Comparison of ENCODE assay signal across 1 mouse cellular context in the genomic region with DNA sequence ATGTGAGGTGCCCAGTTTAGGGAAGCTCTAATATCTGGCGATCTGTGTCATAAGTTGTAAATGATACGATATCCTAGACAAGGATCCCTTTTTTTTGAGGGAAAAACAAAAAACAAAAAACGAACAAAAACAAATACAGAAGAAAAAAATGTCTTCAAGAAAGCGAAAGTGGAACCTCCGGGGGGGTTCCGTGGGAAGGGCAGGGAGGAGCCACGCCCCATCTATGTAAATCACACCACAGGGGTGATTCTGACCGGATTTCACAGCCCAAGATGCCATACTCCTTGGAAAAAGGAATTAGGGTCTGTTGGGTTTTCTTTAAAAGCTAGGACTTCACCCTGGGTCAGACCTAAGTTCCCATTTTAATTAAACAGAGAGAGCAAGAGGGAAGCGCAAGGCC.
A peak's percentile ranks its signal among the peaks of the same experiment; 100 is the strongest.
TF ChIP-seq lines count a peak whose summit lies in the region.

No protein-coding gene starts in this region.

TF ChIP-seq in CH12.LX, 34 proteins besides CTCF, POLR2A, EP300 and RAD21 (continued from another document):
- TF ChIP-seq NRF1 (IDR thresholded peaks at IDR 0.05; ENCODE audit: low read depth, low read length) (no peak), JUND (conservative IDR thresholded peaks at IDR 0.05; ENCODE audit: low read depth, low read length) (no peak), RCOR1 (conservative IDR thresholded peaks at IDR 0.05; ENCODE audit: low read depth, low read length) (no peak), POLR2AphosphoS2 (IDR thresholded peaks at IDR 0.05; ENCODE audit: low read depth, low read length) (no peak), PAX5 (IDR thresholded peaks at IDR 0.05; ENCODE audit: low read length) (no peak), TCF12 (IDR thresholded peaks at IDR 0.05; ENCODE audit: low read depth, low read length) (peak; percentile 17; the same call in 1 of the 2 replicates), ETS1 (conservative IDR thresholded peaks at IDR 0.05; ENCODE audit: low read depth, low read length) (peak; percentile 45; the same call in 1 of the 2 replicates), NELFE (IDR thresholded peaks at IDR 0.05; ENCODE audit: low read depth, low read length) (no peak), ELF1 (IDR thresholded peaks at IDR 0.05; ENCODE audit: low read depth, low read length) (no peak), CHD1 (IDR thresholded peaks at IDR 0.05; ENCODE audit: low read depth, low read length) (no peak; the same call in 1 of the 2 replicates), GABPA (IDR thresholded peaks at IDR 0.05; ENCODE audit: insufficient replicate concordance, low read depth, low read length) (no peak), KAT2A (IDR thresholded peaks at IDR 0.05; ENCODE audit: insufficient replicate concordance, low read length) (no peak), ZKSCAN1 (IDR thresholded peaks at IDR 0.05; ENCODE audit: borderline replicate concordance, low read depth, low read length) (no peak), JUN (IDR thresholded peaks at IDR 0.05; ENCODE audit: insufficient read depth, low read depth, low read length) (no peak), SMC3 (IDR thresholded peaks at IDR 0.05; ENCODE audit: low read depth, low read length) (no peak), MXI1 (IDR thresholded peaks at IDR 0.05; ENCODE audit: low read depth, low read length) (no peak), BHLHE40 (IDR thresholded peaks at IDR 0.05; ENCODE audit: low read depth, low read length) (0 out of 2 replicates have a peak, but pooled peaks have one; percentile 10), MAZ (IDR thresholded peaks at IDR 0.05; ENCODE audit: low read depth, low read length) (peak; percentile 70; the same call in 1 of the 2 replicates), HCFC1 (IDR thresholded peaks at IDR 0.05; ENCODE audit: low read depth, low read length) (no peak), ZC3H11A (IDR thresholded peaks at IDR 0.05; ENCODE audit: low read depth, low read length) (no peak), UBTF (IDR thresholded peaks at IDR 0.05; ENCODE audit: low read depth, low read length) (no peak), MYC (IDR thresholded peaks at IDR 0.05; ENCODE audit: low read depth, low read length) (no peak), MAFK (IDR thresholded peaks at IDR 0.05; ENCODE audit: insufficient replicate concordance, low read length) (0 out of 2 replicates have a peak, but pooled peaks have one; percentile 30), CHD2 (IDR thresholded peaks at IDR 0.05; ENCODE audit: low read length) (no peak), IRF4 (IDR thresholded peaks at IDR 0.05; ENCODE audit: low read depth, low read length) (peak; percentile 65), USF2 (conservative IDR thresholded peaks at IDR 0.05; ENCODE audit: low read depth, low read length) (no peak), MAX (IDR thresholded peaks at IDR 0.05; ENCODE audit: low read length) (peak; percentile 44; the same call in 1 of the 2 replicates), TBP (conservative IDR thresholded peaks at IDR 0.05; ENCODE audit: low read depth, low read length) (no peak), ZNF384 (IDR thresholded peaks at IDR 0.05; ENCODE audit: low read depth, low read length) (peak; percentile 82)
